Mouse (Mus musculus): ENCODE measurements at regions not wholly inside any gene's neighbourhood (a gene's known extent, or its start where the extent isn't known, plus 50 kb on each side); places are given as distances from the start of the nearest gene placed in this dataset.

DNA sequence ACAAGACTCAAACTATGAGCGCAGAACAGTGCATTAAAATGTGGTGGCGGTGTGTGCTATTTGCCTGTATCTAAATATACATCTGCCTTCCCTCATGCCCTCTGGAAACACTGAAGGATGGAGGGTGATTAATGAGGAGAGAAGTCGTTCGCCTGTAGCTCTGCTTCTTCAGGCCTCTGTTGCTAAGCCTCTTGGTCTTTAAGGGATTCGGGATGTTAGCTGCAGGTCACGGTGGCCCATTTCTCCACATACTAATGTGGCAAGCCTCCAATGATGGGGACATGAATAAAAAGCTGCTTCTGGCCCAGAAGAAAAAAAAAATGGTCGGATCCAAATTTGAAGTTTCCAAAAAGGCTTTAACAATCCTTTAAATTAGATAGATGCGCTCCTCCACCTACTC, 137.0 kb upstream of the Btg1 start:
- no peak for ATAC-seq (replicated peaks; ENCODE audit: poor library complexity, severe bottlenecking)

DNA sequence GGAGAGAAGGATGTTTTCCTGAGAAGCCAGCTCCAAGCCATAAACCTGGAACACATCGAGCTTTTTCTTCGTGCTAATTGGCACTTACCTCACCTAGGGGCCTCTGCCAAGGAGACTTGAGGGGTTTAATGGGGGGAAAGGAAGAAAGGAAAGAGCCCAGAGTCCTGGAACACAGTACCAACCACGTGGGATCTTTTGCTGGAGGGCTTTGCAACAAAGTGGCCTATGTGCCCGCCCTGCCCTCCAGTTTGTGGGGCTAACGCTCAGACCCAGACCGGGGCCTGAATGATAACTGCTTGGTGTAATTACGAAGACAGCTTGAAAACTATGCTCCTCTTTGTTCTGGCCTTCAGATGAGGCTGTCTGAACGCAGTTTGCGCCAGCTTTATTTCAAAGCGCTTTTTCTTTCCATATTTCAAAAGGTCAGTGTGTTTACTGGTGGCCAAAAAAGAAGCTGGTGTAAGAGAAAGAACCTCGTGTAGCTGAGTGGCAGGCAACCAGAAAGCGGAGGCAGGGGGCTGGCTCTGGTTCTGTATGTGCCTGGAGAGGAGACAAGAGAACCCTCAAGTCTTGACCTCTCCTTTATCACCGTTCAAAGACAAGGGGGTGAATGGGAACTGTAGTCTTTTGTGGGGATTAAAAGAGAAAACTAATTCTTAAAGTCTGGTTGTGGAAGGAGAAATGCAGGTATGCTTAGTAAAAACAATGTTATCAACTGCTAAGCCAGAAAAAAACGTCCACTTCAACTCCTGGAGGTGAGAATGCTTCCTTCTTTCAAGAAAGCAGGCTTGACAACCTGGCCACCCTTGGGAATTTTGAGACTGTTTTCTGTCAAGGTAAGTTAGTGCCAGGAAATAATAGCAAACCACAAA, 136.1 kb upstream of the Btg1 start:
- ATAC-seq (replicated peaks; ENCODE audit: poor library complexity, severe bottlenecking), result no peak

DNA sequence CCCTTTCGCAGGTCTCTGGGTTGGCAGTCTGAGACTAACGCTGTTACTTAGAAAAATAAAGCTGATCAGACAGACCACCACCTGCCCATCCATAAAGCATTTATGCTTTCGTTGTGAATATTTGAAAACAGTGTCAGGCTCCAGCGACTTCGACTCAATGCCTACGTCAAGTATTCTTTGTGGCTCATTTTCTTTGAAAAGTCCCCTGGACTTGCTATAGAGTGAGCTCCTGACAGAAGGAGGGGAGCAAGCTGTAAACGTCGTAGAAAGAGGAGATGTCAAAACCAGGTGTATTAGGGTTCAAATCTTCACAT, 135.5 kb upstream of the Btg1 start:
- no peak for ATAC-seq (replicated peaks; ENCODE audit: poor library complexity, severe bottlenecking)

DNA sequence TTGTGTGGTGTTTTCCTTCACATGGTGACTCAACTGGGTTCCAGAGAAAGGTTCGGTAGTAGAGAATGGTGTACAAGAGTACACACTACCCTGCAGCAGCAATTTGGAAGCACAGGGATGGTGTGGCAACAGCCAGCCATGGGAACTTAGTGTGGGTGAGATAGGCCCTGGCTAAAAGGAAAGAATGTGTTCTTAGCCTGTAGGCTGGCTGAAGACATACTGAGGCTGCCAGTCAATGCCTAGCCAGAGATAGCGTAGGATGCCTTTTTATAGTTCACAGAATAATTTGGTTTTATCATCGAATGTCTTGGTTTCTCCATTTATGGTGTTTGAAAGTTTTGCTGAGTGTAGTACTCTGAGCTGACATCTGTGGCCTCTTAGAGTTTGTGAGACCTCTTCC, 130.1 kb upstream of the Btg1 start:
- ATAC-seq (replicated peaks; ENCODE audit: poor library complexity, severe bottlenecking), result no peak

DNA sequence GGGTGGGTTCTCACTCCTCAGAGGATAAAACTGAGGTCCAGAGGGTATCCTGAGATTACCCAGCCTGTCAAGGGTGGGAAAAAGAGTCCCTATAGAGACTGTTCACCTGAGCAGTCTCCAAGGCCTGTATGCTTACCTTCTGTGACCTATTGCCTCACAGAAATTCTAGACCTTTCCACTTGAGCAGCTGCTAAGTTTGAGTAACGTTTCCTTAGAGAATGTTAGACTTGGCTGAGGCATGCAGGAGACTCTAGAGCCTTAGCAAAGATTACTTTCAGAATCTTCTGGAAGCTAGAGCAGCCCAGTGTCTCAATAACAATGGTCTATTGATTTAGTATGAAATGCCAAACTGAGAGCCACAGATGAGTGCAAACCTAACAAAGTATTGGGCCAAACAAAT, 123.1 kb upstream of the Btg1 start:
- no peak for ATAC-seq (replicated peaks; ENCODE audit: poor library complexity, severe bottlenecking)

DNA sequence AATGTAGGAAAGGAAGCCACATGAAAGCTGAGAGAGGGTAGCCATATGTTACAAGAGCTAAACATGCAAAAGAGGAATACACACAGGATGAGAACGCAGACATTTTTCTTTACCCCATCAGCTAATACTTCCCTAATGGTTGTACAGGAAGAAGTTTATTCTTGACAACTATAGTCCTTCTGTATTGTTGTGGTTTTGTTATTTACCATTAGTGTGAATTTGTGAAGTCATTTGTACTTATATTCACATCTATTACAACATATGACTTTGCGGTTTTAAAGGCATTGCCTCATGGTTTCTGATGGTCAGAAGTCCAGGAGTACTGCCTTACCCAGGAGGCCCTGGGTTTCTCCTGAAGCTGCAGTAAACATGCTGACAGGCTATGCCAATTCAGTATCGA, 120.1 kb upstream of the Btg1 start:
- peak; percentile 73 for ATAC-seq (replicated peaks; ENCODE audit: poor library complexity, severe bottlenecking)

DNA sequence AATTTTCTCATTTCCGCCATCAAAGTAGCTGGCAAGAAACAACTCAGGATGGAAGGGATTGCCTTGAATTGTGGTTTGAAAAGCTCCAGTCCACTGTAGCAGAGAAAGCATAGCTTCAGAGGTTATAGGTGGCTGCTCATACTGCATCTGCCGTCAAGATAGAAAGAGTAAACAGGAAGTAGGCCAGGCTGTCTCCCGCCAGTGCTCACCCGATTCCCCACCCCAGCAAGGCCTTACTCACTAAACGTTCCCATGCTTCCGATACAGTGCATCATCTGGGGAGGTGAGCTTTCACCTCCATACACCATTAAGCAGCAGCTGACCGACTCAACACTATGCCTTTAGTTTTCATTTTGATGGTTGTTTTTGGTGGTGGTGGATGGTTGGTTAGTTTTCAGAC, 119.3 kb upstream of the Btg1 start:
- no peak for ATAC-seq (replicated peaks; ENCODE audit: poor library complexity, severe bottlenecking)

DNA sequence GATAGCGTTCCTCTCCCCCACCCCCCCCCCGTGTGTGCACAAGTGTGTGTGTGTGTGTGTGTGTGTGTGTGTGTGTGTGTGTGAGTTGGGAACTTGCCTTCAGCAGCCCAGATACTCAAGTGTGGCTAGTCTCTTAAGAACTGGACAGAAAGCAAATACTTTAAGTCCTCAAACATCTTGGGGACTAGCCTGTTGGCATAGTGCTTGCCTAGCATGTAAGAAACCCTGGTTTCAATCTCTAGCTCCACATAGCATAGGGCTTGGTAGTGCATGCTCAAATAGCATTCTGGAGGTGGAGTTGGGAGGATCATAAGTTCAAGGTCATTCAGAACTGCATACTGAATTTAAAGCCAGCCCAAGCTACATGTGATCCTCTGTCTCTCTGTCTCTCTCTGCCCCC, 117.5 kb upstream of the Btg1 start:
- ATAC-seq (replicated peaks; ENCODE audit: poor library complexity, severe bottlenecking), result no peak

DNA sequence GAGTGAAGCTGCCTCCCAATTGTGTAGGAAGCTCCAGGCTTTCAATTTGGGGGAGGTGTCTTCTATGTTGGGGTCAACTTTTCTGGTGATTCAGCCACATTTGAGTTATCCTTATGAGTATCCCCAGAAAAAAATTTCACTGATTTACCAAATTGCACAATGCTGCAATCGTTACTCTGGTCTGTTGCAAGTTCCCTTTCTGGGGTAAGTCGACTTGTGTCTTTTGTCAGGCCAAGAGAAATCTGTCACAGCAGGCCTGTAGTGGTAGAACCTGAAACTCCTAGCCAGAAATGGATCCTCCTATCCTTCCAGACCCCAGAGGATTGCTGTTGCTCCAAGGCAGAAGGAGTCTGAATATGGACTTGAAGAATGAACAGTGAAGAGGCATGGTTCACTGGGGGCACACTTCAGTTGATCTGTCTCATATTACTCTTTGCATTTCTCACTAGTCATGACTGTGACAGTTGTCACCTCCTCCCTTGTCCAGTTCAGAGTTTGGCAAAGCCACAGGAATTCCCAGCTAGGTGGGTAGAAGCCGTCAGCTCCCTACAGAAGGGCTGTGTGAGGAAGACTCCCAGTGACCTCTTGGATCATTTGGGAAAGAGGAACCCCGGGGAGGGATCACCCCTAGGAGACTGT, 114.6 kb upstream of the Btg1 start:
- ATAC-seq (replicated peaks; ENCODE audit: poor library complexity, severe bottlenecking), result peak; percentile 96

DNA sequence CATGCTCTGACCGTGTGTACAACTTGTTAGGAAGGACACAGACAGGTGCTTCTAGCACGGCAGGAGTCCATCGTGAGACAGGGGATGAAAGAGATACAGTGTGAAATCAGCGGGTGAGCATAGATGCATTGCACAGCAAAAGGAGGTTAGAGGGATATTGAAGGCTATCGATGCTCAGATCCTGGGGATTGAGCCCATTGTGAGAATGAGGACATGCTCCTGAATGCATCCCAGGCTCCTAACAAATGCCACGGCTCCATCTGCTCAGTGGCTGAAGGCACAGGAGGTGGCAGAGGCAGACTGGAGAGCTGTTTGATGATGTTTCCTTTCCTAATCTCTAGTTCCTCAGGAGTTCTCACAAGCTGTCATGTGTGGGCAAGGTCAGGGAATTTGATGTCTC, 114.1 kb upstream of the Btg1 start:
- no peak for ATAC-seq (replicated peaks; ENCODE audit: poor library complexity, severe bottlenecking)

DNA sequence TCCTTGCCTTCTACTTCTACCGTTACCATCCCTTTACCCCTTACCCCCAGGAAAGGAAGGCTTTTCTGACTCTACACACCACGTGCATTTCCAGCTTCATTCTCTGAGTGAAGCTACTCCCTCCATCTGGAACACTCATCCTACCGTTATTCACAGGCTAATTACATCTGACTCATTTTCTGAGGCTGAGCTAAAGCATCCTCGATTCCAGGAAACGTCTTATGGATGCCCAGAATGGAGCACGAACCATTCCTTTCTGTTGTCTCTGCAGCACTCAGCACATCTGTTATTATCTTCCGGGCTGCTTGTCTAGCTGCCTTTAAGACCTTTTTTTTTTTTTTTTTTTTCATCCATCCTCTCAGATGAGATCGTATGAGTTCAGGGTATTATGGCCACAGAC, 112.5 kb upstream of the Btg1 start:
- no peak for ATAC-seq (replicated peaks; ENCODE audit: poor library complexity, severe bottlenecking)

DNA sequence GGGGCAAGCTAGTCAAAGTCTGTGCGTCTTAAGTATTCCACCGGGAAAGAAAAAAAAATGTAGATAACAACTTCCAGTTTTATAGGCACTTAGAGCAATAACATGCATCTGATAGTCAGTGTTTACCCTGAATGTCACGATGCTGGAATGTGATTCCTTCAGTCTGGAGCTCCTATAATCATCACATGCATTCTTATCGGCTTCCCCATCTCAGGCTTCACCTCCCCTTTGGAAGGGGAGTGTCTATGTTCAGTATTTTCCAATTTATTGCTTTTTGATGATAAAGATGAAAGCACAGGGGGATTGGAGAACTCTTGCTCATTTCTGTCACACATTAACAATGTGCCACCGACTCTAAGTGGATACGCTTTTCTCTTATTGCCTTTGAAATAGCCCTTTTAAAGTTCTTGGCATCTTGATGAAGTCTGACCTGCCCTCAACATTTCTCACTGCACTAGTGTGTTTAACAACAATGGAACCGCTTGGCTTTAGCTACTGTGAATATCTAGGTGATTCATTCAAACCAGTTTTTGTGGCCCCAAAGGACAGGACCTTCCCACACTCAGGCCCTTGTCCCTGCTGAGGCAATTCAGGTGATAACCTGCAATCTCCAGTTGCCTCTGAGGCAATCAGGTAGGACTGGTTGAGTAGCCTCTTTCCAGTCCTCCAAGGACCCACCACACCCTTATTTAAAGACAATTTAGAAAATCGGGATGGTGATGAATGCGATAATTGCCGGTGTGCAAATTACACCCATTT, 101.5 kb upstream of the Btg1 start:
- ATAC-seq (replicated peaks; ENCODE audit: poor library complexity, severe bottlenecking), result no peak

DNA sequence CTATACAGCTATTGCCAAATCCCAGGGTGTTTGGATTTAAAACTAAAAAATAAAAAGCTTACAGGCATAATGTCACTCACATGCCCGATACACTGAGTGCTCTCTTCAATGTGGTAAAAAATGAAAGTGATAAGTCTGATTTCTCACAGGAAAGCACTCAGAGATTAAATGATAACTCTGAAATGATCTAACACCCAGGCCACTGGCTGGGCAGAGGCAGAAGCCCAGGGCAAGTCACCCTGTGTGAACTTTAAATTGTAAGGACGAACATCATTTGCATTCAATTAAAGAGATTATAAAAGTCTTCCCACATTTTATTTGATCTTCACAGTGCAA, 100.9 kb upstream of the Btg1 start:
- ATAC-seq (replicated peaks; ENCODE audit: poor library complexity, severe bottlenecking), result no peak

DNA sequence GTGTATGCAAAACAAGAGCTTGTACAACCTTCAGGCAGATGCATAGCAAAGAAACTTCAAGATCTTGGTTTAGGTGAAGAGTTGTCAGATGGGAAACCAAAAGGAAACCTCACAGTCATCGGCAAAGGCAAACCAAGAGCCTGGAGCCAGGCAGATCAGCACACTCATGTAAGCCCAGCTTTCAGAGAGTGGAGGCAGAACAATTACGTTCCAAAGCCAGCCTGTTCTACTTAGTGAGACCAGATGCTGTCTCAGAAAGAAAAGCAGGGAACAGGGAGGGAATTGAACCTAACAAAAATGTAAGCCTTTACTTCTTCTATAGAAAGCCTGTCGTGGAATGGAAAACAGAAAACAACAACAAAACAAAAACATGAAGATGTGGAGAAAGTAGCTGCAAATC, 97.4 kb upstream of the Btg1 start:
- ATAC-seq (replicated peaks; ENCODE audit: poor library complexity, severe bottlenecking), result no peak

DNA sequence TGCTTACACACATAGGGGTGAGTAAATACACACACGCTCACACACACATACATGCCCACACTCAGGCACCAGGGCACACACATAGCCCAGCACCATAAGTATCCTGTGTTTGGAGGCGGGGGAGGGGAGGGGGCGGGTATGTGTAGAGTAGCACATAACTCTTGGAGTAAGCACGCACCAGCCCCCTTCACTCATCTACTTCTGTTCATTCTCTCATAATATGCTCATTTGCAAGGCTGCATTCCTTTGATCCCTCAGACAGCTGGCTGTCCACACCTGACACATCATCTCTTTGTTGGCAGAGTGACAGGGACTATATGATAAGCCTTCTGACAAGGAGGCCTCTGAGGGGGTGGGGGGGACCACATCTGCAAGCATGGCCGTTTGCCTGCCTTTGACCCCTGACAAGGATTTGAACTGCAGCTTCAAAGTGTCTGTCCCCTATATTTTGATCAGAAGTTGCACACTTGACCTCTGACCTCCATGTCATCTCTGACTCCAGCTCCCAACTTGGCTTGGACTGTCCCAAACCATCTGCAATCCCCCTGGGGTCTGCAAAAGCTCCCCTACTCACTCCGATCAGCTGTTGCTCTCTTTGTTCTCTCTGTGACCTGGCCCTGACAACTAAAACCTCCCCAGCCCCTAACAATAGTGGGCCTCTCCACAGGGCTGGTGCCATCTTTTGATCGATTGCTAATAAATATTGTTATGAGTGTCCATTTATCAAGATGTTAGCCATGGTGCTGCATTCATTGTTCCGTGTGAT, 95.6 kb upstream of the Btg1 start:
- ATAC-seq (replicated peaks; ENCODE audit: poor library complexity, severe bottlenecking), result no peak

DNA sequence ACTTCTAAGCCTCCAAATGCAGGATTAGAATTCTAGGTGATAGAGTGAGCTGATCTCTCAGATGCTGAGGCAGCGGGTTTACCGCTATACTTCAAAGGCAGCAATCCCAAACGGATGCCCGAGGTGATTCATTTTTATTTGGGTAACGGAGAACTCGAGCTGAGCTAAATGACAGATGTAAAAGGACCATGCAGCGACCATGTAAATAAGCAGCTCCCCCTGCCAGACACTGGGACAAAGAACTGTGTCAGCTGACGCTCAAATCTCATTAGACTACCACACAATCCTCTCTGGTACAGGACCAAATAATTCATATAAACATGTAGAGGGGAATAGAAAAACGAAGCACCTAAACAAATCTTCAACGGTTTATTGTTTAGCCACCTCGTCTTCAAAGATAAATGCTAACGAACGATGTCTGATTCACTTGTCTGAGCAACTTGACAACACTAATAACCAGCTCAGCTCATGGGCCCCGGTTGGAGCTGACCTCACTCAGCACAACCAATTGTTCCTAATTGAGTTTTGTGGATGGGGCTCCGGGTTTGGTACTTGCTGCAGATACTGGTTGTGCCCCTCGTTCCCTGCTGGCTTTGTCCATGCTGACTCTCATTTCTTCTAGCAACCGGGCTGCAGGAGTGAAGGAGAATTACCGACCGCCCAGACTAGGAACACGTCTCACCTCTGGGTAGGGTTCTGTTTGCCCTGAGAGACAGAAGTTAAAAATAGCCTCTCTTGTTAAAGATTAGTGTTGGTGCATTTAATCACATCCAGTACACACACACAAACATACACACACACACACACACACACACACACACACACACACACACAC, 92.6 kb upstream of the Btg1 start:
- ATAC-seq (replicated peaks; ENCODE audit: poor library complexity, severe bottlenecking), result no peak

DNA sequence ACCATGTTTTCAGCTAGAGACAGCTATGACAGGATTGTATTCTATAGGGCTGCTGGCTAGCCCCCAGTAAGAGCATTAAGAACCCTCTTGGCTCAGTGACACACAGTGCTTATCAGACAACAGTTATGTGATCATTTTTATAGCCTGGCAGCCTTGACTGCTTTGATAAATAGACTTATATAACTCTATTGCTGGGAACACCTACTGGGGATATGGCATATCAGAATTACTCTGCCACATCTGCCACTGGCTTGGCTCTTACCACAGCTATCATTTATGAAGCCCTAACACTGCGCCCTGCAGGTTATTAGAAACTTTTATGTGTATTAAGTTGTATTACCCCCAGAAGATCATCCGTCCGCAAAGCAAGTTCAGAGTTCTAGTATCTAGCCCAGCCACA, 88.9 kb upstream of the Btg1 start:
- ATAC-seq (replicated peaks; ENCODE audit: poor library complexity, severe bottlenecking), result no peak

DNA sequence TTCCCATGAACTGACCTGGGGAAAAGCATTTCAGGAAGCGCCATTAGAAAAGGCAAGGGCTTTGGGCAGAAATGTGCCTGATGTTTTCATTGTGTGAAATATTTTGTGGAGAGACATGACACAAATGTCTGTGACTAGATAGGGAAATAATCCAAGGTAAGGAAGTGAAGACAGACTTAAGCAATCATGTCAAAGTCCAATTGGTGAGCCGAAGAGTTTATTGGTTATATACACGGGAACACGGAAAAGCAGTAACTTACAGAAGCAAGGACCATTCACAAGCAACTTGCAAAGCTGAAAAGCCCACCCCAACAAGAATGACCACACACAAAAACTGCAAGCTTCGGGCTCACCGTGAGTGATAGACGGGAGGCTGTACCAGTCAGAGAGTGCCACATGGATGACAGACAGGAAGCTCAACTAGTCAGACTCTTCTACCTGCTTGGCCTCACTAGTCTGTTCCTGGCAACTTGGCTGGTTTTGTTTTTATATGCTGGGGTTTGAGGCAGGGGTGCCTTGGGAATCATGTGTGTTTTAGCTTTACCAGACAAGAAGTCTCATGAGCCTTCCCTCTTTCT, 82.2 kb upstream of the Btg1 start:
- ATAC-seq (replicated peaks; ENCODE audit: poor library complexity, severe bottlenecking), result no peak; the same call in 1 of the 2 replicates

DNA sequence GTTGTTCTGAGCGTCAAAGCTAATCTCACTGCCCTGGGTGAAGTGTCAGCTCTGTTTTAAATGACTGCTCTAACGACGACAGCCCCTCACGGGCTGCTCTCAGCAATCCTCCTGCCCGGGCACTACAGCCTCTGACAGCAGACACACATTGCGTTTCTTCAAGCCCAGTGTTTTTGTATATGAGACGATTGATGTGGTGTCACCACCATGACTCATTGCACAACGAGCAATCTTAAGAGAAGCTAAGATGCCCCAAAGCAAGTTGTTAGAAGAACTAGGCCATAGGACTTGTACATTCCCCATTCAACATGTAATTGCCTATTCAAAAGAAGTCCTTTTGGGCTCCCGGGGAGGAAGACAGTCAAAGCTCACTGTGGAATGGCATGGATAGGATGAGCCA, 81.3 kb upstream of the Btg1 start:
- ATAC-seq (replicated peaks; ENCODE audit: poor library complexity, severe bottlenecking), result no peak

DNA sequence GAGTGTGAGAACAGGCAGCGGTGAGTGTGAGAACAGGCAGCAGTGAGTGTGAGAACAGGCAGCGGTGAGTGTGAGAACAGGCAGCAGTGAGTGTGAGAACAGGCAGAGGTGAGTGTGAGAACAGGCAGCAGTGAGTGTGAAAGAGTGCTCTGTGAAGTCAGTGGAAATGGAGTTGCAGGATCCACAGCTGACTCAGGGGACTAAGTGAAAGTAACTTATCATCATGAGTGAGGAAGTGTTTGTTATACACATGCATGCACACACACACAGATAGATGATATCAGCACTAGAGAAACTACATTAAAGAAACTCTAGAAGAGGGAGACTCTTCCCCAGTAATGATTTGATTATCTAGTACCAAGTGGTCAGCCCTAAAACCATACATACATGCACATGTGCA, 76.0 kb upstream of the Btg1 start:
- peak; percentile 80 for ATAC-seq (replicated peaks; ENCODE audit: poor library complexity, severe bottlenecking)

Data from granulocyte monocyte progenitor cell, adult 5-6 weeks (primary cell).